Mouse (Mus musculus) neural tube, embryonic 14.5 days (tissue): Measurements from ENCODE around the gene Adgre4. TPM values are rescaled to one million over a fixed set of nuclear protein-coding genes. Genes with fewer than 3 reads are reported as not detected.
A peak's percentile ranks its signal among the peaks of the same experiment; 100 is the strongest.
"Not testable (repeated sequence)": the region's sequence is repeated elsewhere in the genome, so short reads cannot be mapped to it uniquely, and the experiment has no call there.

Experiments
- ATAC-seq: fragments of 200-750 bp; cut with Nextera tagmentation; 2 replicates; pipeline ENCODE4 v1.8.0; 2017; ENCODE audit warnings: low read depth, mild to moderate bottlenecking, moderate TSS enrichment, moderate library complexity
- H3K27ac ChIP-seq: fragments of 300-500 bp; sonication (generic); 2 replicates; pipeline ENCODE4 v1.5.1; 2014; ENCODE audit warnings: low read depth, mild to moderate bottlenecking, control low read depth, low read length, moderate library complexity, mixed read lengths
- H3K27me3 ChIP-seq: fragments of 300-500 bp; sonication (generic); 2 replicates; pipeline ENCODE4 v1.6.1; 2014; ENCODE audit warnings: low read length; ENCODE audit not compliant: control insufficient read depth, insufficient read depth
- H3K36me3 ChIP-seq: fragments of 300-500 bp; sonication (generic); 2 replicates; pipeline ENCODE4 v1.6.1; 2014; ENCODE audit warnings: low read length, mixed read lengths; ENCODE audit not compliant: control insufficient read depth, insufficient read depth
- H3K4me1 ChIP-seq: fragments of 300-500 bp; sonication (generic); 2 replicates; pipeline ENCODE4 v1.6.1; 2014; ENCODE audit warnings: low read length; ENCODE audit not compliant: control insufficient read depth, insufficient read depth
- H3K4me2 ChIP-seq: fragments of 300-500 bp; sonication (generic); 2 replicates; pipeline ENCODE4 v1.6.1; 2014; ENCODE audit warnings: mild to moderate bottlenecking, low read depth, low read length, control low read depth
- H3K4me3 ChIP-seq: fragments of 300-500 bp; sonication (generic); 2 replicates; pipeline ENCODE4 v1.5.1; 2014; ENCODE audit warnings: low read depth, low read length, control low read depth, mixed read lengths
- H3K9ac ChIP-seq: fragments of 300-500 bp; sonication (generic); replicated peaks from 2 replicates; pipeline ENCODE4 v1.6.1; 2014; ENCODE audit warnings: low read depth, mild to moderate bottlenecking, control low read depth, low read length, mixed read lengths
- H3K9me3 ChIP-seq: fragments of 300-500 bp; sonication (generic); 2 replicates; pipeline ENCODE4 v1.6.1; 2016; ENCODE audit warnings: low read length; ENCODE audit not compliant: control insufficient read depth
- WGBS: fragments of 180-500 bp; shearing (Covaris S2); extraction: QIAGEN DNeasy Blood & Tissue Kit; methylation state at CpG from one replicate; pipeline ENCODE4 v1.1.7; 2014; 5-methylcytosine and 5-hydroxymethylcytosine counted together
- polyA plus RNA-seq: library from polyadenylated mRNA; unstranded; fragments of >200 nt; fragmentation: Nextera tagmentation; extraction: Ambion mirVana; gene quantifications from 2 replicates; pipeline ENCODE4 v1.2.1, GENCODE M21; 2014

The Adgre4 gene
- polyA plus RNA-seq, 1 experiment from 2014 or later, result 0.24 TPM

GRCm38 (mm10) chr17:55813642-55814041 is 63.9 kb downstream of the Adgre4 start:
- ATAC-seq, result no peak
- H3K27ac ChIP-seq, result no peak overlapping the region
- H3K27me3 ChIP-seq, result no peaks in the 10 kb centered on the region
- no peak overlapping the region for H3K4me3 ChIP-seq
- H3K9me3 ChIP-seq, result no peaks in the 10 kb centered on the region
- H3K4me1 ChIP-seq, result no peaks in the 10 kb centered on the region
- H3K36me3 ChIP-seq, result no peaks in the 10 kb centered on the region
- no peak overlapping the region for H3K4me2 ChIP-seq
- H3K9ac ChIP-seq, result no peak overlapping the region

DNA sequence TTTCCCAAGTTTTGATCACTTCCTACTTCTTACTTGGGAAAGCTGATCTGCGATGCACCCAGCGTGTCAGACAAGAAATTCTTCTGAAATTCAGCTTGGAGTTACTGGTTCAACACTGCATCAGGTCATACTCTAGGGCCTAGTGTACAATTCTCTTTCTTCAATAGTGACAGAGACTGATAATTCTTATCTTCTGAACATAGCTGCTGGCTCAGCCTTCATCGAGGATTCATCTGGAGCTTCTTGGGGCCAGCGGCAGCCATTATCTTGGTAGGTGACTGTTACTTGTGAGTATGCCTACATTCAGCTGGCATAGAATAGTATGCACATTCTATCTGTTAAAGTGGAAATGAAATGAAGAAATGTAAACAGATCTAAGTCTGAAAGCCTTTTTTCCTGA is 67.1 kb downstream of the Adgre4 start:
- no peak for ATAC-seq
- H3K27me3 ChIP-seq, result no peaks in the 10 kb centered on the region
- H3K27ac ChIP-seq, result no peak overlapping the region
- H3K9me3 ChIP-seq, result no peaks in the 10 kb centered on the region
- H3K4me3 ChIP-seq, result no peak overlapping the region
- H3K9ac ChIP-seq, result no peak overlapping the region
- H3K36me3 ChIP-seq, result no peaks in the 10 kb centered on the region
- WGBS, result 94% methylated on average over 4 of the region's 4 CpGs
- no peak overlapping the region for H3K4me2 ChIP-seq
- no peaks in the 10 kb centered on the region for H3K4me1 ChIP-seq

- Histone ChIP-seq H3K4me3 (no peak overlapping the region), H3K9ac (no peak overlapping the region), H3K4me1 (no peaks in the 10 kb centered on the region), H3K27me3 (no peaks in the 10 kb centered on the region), H3K9me3 (no peaks in the 10 kb centered on the region), H3K36me3 (no peaks in the 10 kb centered on the region), H3K27ac (no peak overlapping the region), H3K4me2 (no peak overlapping the region)
- WGBS, result 84% methylated on average over 1 of the region's 1 CpGs
- no peak for ATAC-seq
Measured at GRCm38 (mm10) chr17:55821566-55821965, 71.8 kb downstream of the Adgre4 start.

- H3K9me3 ChIP-seq, result no peaks in the 10 kb centered on the region
- no peak for ATAC-seq
- H3K4me1 ChIP-seq, result no peaks in the 10 kb centered on the region
- no peak overlapping the region for H3K4me2 ChIP-seq
- H3K4me3 ChIP-seq, result no peak overlapping the region
- H3K36me3 ChIP-seq, result no peaks in the 10 kb centered on the region
- H3K27me3 ChIP-seq, result no peaks in the 10 kb centered on the region
- 92% methylated on average over 4 of the region's 4 CpGs for WGBS
- no peak overlapping the region for H3K27ac ChIP-seq
- H3K9ac ChIP-seq, result no peak overlapping the region
Measured at GRCm38 (mm10) chr17:55843067-55843466, 93.3 kb downstream of the Adgre4 start.

DNA sequence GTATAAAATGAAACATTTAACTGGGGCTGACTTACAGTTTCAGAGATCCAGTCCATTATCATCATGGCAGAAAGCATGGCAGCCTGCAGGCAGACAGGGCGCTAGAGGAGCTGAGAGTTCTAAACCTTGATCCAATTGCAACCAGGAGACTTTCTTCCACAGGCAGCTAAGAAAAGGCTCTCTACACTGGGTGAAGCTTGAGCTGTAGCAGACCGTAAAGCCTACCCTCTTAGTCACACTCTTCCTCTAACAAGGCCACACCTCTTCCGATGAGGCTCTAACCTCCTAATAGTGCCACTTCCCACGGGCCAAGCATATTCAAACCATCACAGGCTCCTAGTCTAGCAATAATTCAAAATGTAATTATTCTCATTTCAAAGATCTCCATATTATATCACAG is 127.4 kb downstream of the Adgre4 start:
- Histone ChIP-seq H3K4me3 (no peak overlapping the region), H3K4me2 (no peak overlapping the region), H3K9ac (no peak overlapping the region), H3K27me3 (no peaks in the 10 kb centered on the region), H3K27ac (no peak overlapping the region), H3K9me3 (no peaks in the 10 kb centered on the region), H3K36me3 (no peaks in the 10 kb centered on the region), H3K4me1 (peaks cover 4% of the 10 kb centered on the region; the same call in 1 of the 2 replicates)
- 91% methylated on average over 4 of the region's 4 CpGs for WGBS
- ATAC-seq, result no peak

GRCm38 (mm10) chr17:55878282-55878635 is 128.5 kb downstream of the Adgre4 start:
- Histone ChIP-seq H3K4me3 (peak overlapping the region; percentile 38), H3K9ac (peak overlapping the region; percentile 44), H3K27ac (peak overlapping the region; percentile 34), H3K4me2 (peak overlapping the region; percentile 59)
- H3K4me1 ChIP-seq, ATAC-seq, H3K27me3 ChIP-seq, H3K36me3 ChIP-seq, H3K9me3 ChIP-seq: not testable (repeated sequence)
- 2% methylated on average over 6 of the region's 8 CpGs for WGBS

GRCm38 (mm10) chr17:55878636-55879369 is 129.0 kb downstream of the Adgre4 start, which contains the start of gene Zfp119a:
TSS of gene Zfp119a (minus strand) at chr17:55878930.
- Histone ChIP-seq H3K27ac (peak within 1 kb of the TSS; percentile 85), H3K9ac (peak within 1 kb of the TSS; percentile 64), H3K4me3 (peak within 1 kb of the TSS; percentile 38), H3K4me2 (peak within 1 kb of the TSS; percentile 59)
- not testable (repeated sequence) for H3K36me3 ChIP-seq, H3K27me3 ChIP-seq, H3K4me1 ChIP-seq, H3K9me3 ChIP-seq
- peak; percentile 100 for ATAC-seq
- 0% methylated on average over 30 of the region's 53 CpGs for WGBS

GRCm38 (mm10) chr17:55883631-55884030 is 133.8 kb downstream of the Adgre4 start:
- H3K4me3 ChIP-seq, result no peak overlapping the region
- no peak overlapping the region for H3K9ac ChIP-seq
- WGBS, result 43% methylated on average over 2 of the region's 2 CpGs
- no peak overlapping the region for H3K27ac ChIP-seq
- H3K27me3 ChIP-seq, result no peaks in the 10 kb centered on the region
- no peaks in the 10 kb centered on the region for H3K9me3 ChIP-seq
- H3K4me2 ChIP-seq, result no peak overlapping the region
- no peaks in the 10 kb centered on the region for H3K36me3 ChIP-seq
- ATAC-seq, result no peak
- no peaks in the 10 kb centered on the region for H3K4me1 ChIP-seq

DNA sequence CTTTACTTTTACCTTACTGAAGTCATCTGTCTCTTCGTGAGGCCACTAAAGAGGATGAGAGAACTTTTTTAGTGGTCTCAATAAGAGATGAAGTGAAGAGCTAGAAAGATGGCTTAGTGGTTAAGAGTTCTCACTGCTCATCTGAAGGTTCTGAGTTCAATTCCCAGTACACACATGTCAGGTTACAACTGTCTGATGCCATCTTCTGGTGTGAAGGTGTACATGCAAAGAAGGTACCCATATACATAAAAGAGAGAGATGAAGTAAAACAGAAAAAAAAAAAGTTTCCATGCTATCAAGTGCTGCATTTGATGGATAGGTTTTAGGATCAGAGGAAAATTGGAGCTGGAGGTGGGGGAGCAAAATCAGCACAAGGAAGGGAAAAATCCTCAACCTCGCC is 135.1 kb downstream of the Adgre4 start:
- Histone ChIP-seq H3K4me2 (no peak overlapping the region), H3K27ac (no peak overlapping the region), H3K27me3 (no peaks in the 10 kb centered on the region), H3K4me3 (no peak overlapping the region), H3K36me3 (no peaks in the 10 kb centered on the region), H3K9me3 (no peaks in the 10 kb centered on the region), H3K4me1 (no peaks in the 10 kb centered on the region), H3K9ac (no peak overlapping the region)
- no peak for ATAC-seq
- WGBS, result 53% methylated on average over 2 of the region's 2 CpGs
